Mouse (Mus musculus) myocyte (in vitro differentiated cells): ENCODE results near the gene Atxn2.

Source experiments
- POLR2A ChIP-seq: IDR thresholded peaks from one replicate; pipeline ENCODE4 v1.6.1; 2011; ENCODE audit warnings: low read depth, mild to moderate bottlenecking, control low read depth, moderate library complexity; ENCODE audit not compliant: insufficient read length
- REST ChIP-seq: IDR thresholded peaks from one replicate; pipeline ENCODE4 v1.6.1; 2011; ENCODE audit warnings: mild to moderate bottlenecking, control low read depth, moderate library complexity; ENCODE audit not compliant: insufficient read depth, insufficient read length
- TCF12 ChIP-seq: IDR thresholded peaks from one replicate; pipeline ENCODE4 v1.6.1; 2011; ENCODE audit warnings: mild to moderate bottlenecking, control low read depth; ENCODE audit not compliant: poor library complexity, insufficient read depth, severe bottlenecking

DNA sequence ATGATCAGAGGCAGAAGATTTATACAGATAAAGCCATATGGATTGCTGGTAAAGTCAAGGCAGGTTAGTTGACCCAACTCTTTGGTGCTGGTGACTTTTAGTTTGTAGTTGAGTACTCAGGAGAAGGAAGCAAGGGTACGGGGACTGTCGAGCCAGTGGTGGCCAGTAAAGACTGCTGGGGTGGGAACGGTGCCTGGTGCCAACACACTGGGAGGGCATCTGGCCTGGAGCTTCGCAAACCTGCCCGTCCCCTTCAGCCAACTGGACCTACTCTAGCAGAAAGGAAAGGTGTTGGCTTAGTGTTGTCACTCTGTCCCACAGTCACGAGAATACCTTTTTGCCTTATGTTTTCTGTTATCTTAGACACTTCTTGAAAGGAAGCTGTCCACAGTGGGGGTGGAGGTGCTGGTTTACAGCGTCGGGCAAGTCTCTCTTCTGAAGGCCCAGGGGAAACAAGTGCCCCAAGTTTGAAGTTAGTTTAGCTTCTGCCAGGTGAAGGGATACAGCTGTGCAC, 104.8 kb downstream of the Atxn2 start:
- TF ChIP-seq POLR2A (peak; percentile 40), TCF12 (no peak), REST (no peak)
